Mouse (Mus musculus) Patski (cell line): ENCODE results near the gene Coro7. TPM values are rescaled to one million over a fixed set of nuclear protein-coding genes. Genes with fewer than 3 reads are reported as not detected.

ENCODE experiments used
- ATAC-seq: fragments of 100-300 bp; one replicate; pipeline ENCODE4 v1.8.0; 2021
- CTCF ChIA-PET: fragments of 350-600 bp; sonication (Branson Sonifier 250); formaldehyde crosslinking; loops from one replicate; lab custom pipeline; 2022; ENCODE audit warnings: inconsistent platforms; lab: Charles Lee
- POLR2A ChIA-PET: fragments of 350-600 bp; sonication (Branson Sonifier 250); formaldehyde crosslinking; loops from one replicate; lab custom pipeline; 2022; ENCODE audit warnings: antibody characterized with exemption, inconsistent platforms; lab: Charles Lee
- DNase-seq: peaks from one replicate; pipeline ENCODE4 v3.0.0-alpha.2; 2011; ENCODE audit warnings: low read depth, low spot score
- H3K27me3 ChIP-seq: fragments of 371-371 bp; one replicate; pipeline ENCODE4 v1.5.1; 2021
- CTCF ChIP-seq: fragments of 100-300 bp; IDR thresholded peaks from one replicate; pipeline ENCODE4 v1.5.1; 2021
- in situ Hi-C: fragments of 300-500 bp; cut with MboI; formaldehyde crosslinking; loops from 3 replicates; pipeline ENCODE4 v1.11.1; 2018; ENCODE audit warnings: low pct_unique_long_range_greater_than_20kb, mixed read lengths
- polyA plus RNA-seq: library from polyadenylated mRNA; unstranded; gene quantifications from one replicate; pipeline ENCODE4 v1.2.3, GENCODE M21; 2021

The Coro7 gene
- polyA plus RNA-seq, 1 experiment from 2014 or later: 28.4 TPM

- ChIA-PET POLR2A (interaction anchor here (4.2 kb wide), 1 partner anchor 27 kb away, joined by 19 read pairs; no protein-coding TSS in a partner anchor), CTCF (interaction anchor here (0.9 to 7.8 kb wide), 8 partner anchors 14 to 161 kb away, joined by 3 to 83 read pairs (median 6); partner anchors contain the start of gene Cdip1)
- H3K27me3 ChIP-seq: no peaks in the 10 kb centered on the region
- no peak for TF ChIP-seq CTCF
- DNase-seq: no peak
- in situ Hi-C loops: no loop called here
- no peak for ATAC-seq
Observed at GRCm38 (mm10) chr16:4628898-4629419, 50.6 kb downstream of the Coro7 start.

- POLR2A ChIA-PET: interaction anchor here (1.5 kb wide), 1 partner anchor 40 kb away, joined by 3 read pairs; no protein-coding TSS in a partner anchor
- in situ Hi-C loops: no loop called here
- no peaks in the 10 kb centered on the region for H3K27me3 ChIP-seq
- no peak for TF ChIP-seq CTCF
- no peak for ATAC-seq
- no peak for DNase-seq
- CTCF ChIA-PET: interaction anchor here (1.5 to 4.9 kb wide), 2 partner anchors 10 to 40 kb away, joined by 3 to 36 read pairs; no protein-coding TSS in a partner anchor
Observed at GRCm38 (mm10) chr16:4627105-4627504, 52.5 kb downstream of the Coro7 start.

- no peaks in the 10 kb centered on the region for H3K27me3 ChIP-seq
- ATAC-seq (peak; percentile 66), DNase-seq (no peak)
- no peak for TF ChIP-seq CTCF
- ChIA-PET POLR2A (interaction anchor here (0.6 to 1.9 kb wide), 7 partner anchors 9 to 43 kb away, joined by 3 to 10 read pairs (median 3); no protein-coding TSS in a partner anchor), CTCF (interaction anchor here (1.1 to 4.9 kb wide), 5 partner anchors 9 to 43 kb away, joined by 3 to 36 read pairs (median 6); no protein-coding TSS in a partner anchor)
- in situ Hi-C loops: no loop called here
Observed at GRCm38 (mm10) chr16:4624481-4625110, 55.0 kb downstream of the Coro7 start, which contains the start of gene Pam16. Pam16 (minus strand) TSS chr16:4624988.

GRCm38 (mm10) chr16:4624074-4624473 is 55.5 kb downstream of the Coro7 start:
- no peak for DNase-seq
- H3K27me3 ChIP-seq: no peaks in the 10 kb centered on the region
- ATAC-seq: peak; percentile 24
- POLR2A ChIA-PET: interaction anchor here (1.4 to 1.9 kb wide), 4 partner anchors 11 to 44 kb away, joined by 3 to 10 read pairs (median 5); no protein-coding TSS in a partner anchor
- CTCF ChIA-PET: interaction anchor here (1.1 to 4.9 kb wide), 5 partner anchors 9 to 43 kb away, joined by 3 to 36 read pairs (median 6); no protein-coding TSS in a partner anchor
- in situ Hi-C loops: no loop called here
- TF ChIP-seq CTCF: no peak

- CTCF ChIA-PET: interaction anchor here (1.0 to 3.5 kb wide), 6 partner anchors 10 to 49 kb away, joined by 3 to 11 read pairs (median 4); no protein-coding TSS in a partner anchor
- POLR2A ChIA-PET: no interaction called here
- ATAC-seq (no peak), DNase-seq (no peak)
- in situ Hi-C loops: no loop called here
- TF ChIP-seq CTCF: no peak
- no peaks in the 10 kb centered on the region for H3K27me3 ChIP-seq
Observed at GRCm38 (mm10) chr16:4616829-4617228, 62.7 kb downstream of the Coro7 start.

GRCm38 (mm10) chr16:4615297-4615696 is 64.3 kb downstream of the Coro7 start:
- ChIA-PET POLR2A (interaction anchor here (0.6 to 1.3 kb wide), 2 partner anchors 10 to 56 kb away, joined by 3 read pairs; partner anchors contain the start of genes Pam16 and Tfap4), CTCF (interaction anchor here (1.1 to 3.5 kb wide), 8 partner anchors 9 to 52 kb away, joined by 3 to 11 read pairs (median 3); partner anchors contain the start of gene Pam16)
- in situ Hi-C loops: no loop called here
- ATAC-seq (no peak), DNase-seq (no peak)
- H3K27me3 ChIP-seq: no peaks in the 10 kb centered on the region
- no peak for TF ChIP-seq CTCF

- no peak for ATAC-seq
- CTCF ChIA-PET: interaction anchor here (1.2 to 3.5 kb wide), 4 partner anchors 22 to 53 kb away, joined by 3 to 11 read pairs (median 5); no protein-coding TSS in a partner anchor
Observed at GRCm38 (mm10) chr16:4614639-4615038, 64.9 kb downstream of the Coro7 start.

GRCm38 (mm10) chr16:4613736-4614135 is 65.8 kb downstream of the Coro7 start:
- ATAC-seq: no peak
- no peak for DNase-seq
- no peak for TF ChIP-seq CTCF
- ChIA-PET CTCF (interaction anchor here (1.2 kb wide), 1 partner anchor 33 kb away, joined by 3 read pairs; no protein-coding TSS in a partner anchor), POLR2A (no interaction called here)
- H3K27me3 ChIP-seq: no peaks in the 10 kb centered on the region
- in situ Hi-C loops: loop anchor here (5.0 kb wide), 2 partner anchors 46 to 131 kb away; no protein-coding TSS in a partner anchor

More at GRCm38 (mm10) chr16:4614639-4615038, 64.9 kb downstream of the Coro7 start:
- POLR2A ChIA-PET: no interaction called here
- TF ChIP-seq CTCF: no peak
- DNase-seq: no peak
- in situ Hi-C loops: loop anchor here (5.0 kb wide), 2 partner anchors 47 to 132 kb away; no protein-coding TSS in a partner anchor
- H3K27me3 ChIP-seq: no peaks in the 10 kb centered on the region

- no peak for TF ChIP-seq CTCF
Observed at GRCm38 (mm10) chr16:4611676-4612075, 67.9 kb downstream of the Coro7 start.

GRCm38 (mm10) chr16:4611193-4611592 is 68.4 kb downstream of the Coro7 start:
- in situ Hi-C loops: loop anchor here (5.0 kb wide), 2 partner anchors 44 to 129 kb away; no protein-coding TSS in a partner anchor
- ATAC-seq (no peak), DNase-seq (no peak)
- ChIA-PET POLR2A (no interaction called here), CTCF (interaction anchor here (1.1 to 5.4 kb wide), 2 partner anchors 46 to 56 kb away, joined by 3 to 26 read pairs; no protein-coding TSS in a partner anchor)
- H3K27me3 ChIP-seq: no peaks in the 10 kb centered on the region
- TF ChIP-seq CTCF: no peak

More at GRCm38 (mm10) chr16:4611676-4612075, 67.9 kb downstream of the Coro7 start:
- CTCF ChIA-PET: interaction anchor here (1.5 to 5.4 kb wide), 3 partner anchors 19 to 55 kb away, joined by 3 to 26 read pairs (median 6); no protein-coding TSS in a partner anchor
- no peak for DNase-seq
- POLR2A ChIA-PET: no interaction called here
- no peak for ATAC-seq
- no peaks in the 10 kb centered on the region for H3K27me3 ChIP-seq
- in situ Hi-C loops: loop anchor here (5.0 kb wide), 2 partner anchors 44 to 129 kb away; no protein-coding TSS in a partner anchor
